Mouse (Mus musculus): ENCODE measurements at regions not wholly inside any gene's neighbourhood (a gene's known extent, or its start where the extent isn't known, plus 50 kb on each side); places are given as distances from the start of the nearest gene placed in this dataset.

DNA sequence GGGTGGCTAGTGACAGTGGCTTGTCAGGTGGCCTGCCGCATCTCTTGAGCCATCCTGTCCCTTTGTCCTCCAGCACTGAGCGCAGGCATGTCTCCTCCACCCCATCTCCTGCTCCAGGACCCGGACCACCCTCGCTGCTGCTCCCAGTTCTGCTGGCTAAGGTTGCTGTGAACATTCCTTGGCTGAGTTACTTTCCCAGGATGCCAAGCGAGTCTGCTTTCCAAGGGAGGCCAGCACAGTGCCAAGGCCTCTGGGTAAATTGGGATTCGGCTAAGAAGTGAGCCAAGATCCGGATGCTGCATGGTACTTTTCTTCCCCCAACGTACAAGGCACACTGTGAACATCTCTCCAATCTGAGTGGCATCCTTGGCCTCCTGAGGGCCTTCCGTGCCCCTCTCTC is 144.3 kb downstream of the Kif26a start:
- no peak for ATAC-seq (ENCODE audit: low read depth)
- H3K9ac ChIP-seq (ENCODE audit: low read length) = no peak overlapping the region
- WGBS = 81% methylated on average over 9 of the region's 9 CpGs

DNA sequence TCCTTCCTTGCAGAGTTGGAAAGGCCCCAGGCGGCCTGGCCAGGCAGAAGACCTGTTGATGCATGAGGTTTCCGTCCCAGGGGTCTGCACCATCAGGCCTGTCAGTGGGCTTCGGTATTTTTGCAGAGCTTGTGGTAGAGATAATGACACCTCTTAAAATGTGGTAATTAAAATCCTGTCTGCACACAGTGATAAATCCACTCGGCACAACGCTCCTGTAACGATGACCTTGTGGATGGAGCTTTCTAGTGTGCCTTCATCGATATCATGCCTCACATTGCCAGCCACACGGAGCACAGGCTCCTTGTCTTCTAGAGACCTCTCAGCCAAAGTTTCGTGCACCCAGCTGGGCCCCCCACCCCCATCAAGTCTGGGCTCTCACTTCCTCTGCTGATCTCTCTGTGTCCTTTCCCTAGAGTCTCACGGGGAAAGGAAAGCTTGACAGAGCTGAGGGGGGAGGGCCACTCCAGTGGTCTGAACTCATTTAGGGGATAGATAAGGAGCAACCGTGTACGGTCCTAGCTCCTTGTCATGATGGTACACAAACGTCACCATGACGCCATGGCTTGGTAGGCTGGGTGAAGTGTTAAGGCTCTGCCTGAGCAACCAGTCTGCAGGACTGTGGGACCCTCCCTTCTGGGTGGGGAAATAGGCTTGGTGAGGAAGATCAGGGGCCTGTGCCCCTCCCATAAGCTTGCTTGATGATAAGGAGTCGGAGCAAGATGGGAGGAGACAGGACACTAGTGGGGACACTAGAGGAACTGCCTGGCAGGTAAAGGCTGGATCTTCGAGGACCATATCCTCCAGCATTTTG is 145.9 kb downstream of the Kif26a start:
- WGBS = 40% methylated on average over 16 of the region's 16 CpGs
- no peak overlapping the region for H3K4me3 ChIP-seq (ENCODE audit: low read length)
- no peak overlapping the region for H3K4me2 ChIP-seq (ENCODE audit: low read depth, low read length)
- ATAC-seq (ENCODE audit: low read depth) = no peak
- H3K9me3 ChIP-seq (ENCODE audit: control insufficient read depth, low read length) = no peaks in the 10 kb centered on the region
- no peak overlapping the region for H3K9ac ChIP-seq (ENCODE audit: low read length)
- H3K27ac ChIP-seq (ENCODE audit: low read length) = no peak overlapping the region
- H3K36me3 ChIP-seq (ENCODE audit: control insufficient read depth, insufficient read depth, low read length) = no peaks in the 10 kb centered on the region
- H3K4me1 ChIP-seq (replicated peaks; ENCODE audit: control insufficient read depth, insufficient read depth, low read length) = no peaks in the 10 kb centered on the region
- no peaks in the 10 kb centered on the region for H3K27me3 ChIP-seq (ENCODE audit: control insufficient read depth, insufficient read depth, low read depth, low read length)

More for the DNA sequence above, 144.3 kb downstream of the Kif26a start:
- Histone ChIP-seq H3K4me2 (ENCODE audit: low read depth, low read length) (no peak overlapping the region), H3K27ac (ENCODE audit: low read length) (no peak overlapping the region), H3K9me3 (ENCODE audit: control insufficient read depth, low read length) (no peaks in the 10 kb centered on the region), H3K36me3 (ENCODE audit: control insufficient read depth, insufficient read depth, low read length) (no peaks in the 10 kb centered on the region), H3K27me3 (ENCODE audit: control insufficient read depth, insufficient read depth, low read depth, low read length) (no peaks in the 10 kb centered on the region), H3K4me1 (replicated peaks; ENCODE audit: control insufficient read depth, insufficient read depth, low read length) (no peaks in the 10 kb centered on the region), H3K4me3 (ENCODE audit: low read length) (no peak overlapping the region)

DNA sequence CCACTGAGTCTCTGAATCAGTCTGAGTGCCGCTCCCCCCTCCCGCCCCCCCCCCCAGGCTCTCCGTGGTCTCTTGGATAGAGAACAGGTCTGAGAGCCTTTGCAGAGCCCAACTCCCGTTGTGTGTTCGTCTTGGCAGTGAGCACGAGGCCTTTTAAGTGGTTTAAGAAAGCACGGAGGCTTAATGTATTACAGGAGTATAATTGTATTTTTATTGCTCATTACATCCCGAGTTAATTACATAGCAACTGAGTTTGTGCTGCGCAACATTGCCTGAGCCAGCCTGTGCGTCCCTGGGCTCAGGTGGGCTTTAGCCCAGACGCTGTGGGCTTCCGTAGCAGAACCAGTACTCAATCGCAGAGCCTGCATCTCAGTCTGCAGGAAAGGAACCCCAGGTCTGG is 147.1 kb downstream of the Kif26a start:
- no peak overlapping the region for H3K4me3 ChIP-seq (ENCODE audit: low read length)
- no peak overlapping the region for H3K4me2 ChIP-seq (ENCODE audit: low read depth, low read length)
- no peaks in the 10 kb centered on the region for H3K36me3 ChIP-seq (ENCODE audit: control insufficient read depth, insufficient read depth, low read length)
- 70% methylated on average over 13 of the region's 13 CpGs for WGBS
- H3K27me3 ChIP-seq (ENCODE audit: control insufficient read depth, insufficient read depth, low read depth, low read length) = no peaks in the 10 kb centered on the region
- H3K9ac ChIP-seq (ENCODE audit: low read length) = no peak overlapping the region
- no peak overlapping the region for H3K27ac ChIP-seq (ENCODE audit: low read length)
- no peak for ATAC-seq (ENCODE audit: low read depth)
- no peaks in the 10 kb centered on the region for H3K4me1 ChIP-seq (replicated peaks; ENCODE audit: control insufficient read depth, insufficient read depth, low read length)
- H3K9me3 ChIP-seq (ENCODE audit: control insufficient read depth, low read length) = no peaks in the 10 kb centered on the region

DNA sequence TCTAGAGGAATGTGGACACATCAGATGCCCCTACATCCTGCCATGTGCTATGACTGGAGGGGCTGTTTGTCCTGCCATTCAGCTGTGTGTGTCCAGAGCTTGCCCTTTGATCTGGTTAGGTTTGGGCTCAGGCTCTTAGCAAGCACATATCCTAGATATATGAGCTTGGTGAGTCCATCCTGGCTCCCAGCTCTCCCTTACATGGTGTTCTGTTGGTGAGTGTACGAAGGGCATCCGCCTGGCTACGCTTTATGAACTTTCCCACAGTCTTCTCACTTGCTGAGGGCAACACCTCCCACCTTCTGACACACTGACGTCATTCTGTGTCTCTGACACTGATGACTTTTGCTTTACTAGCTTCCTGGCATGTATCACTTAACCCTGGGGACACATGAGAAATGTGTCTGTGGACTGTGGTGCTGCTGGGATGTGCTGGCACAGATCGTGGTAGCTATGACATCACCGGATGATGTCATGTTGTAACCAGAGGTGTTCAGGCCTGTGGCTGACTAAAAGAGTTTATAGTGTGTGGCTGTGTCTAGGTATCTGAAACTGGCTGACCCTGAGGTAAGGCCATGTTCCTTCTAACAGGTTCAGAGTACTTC is 149.4 kb downstream of the Kif26a start:
- 75% methylated on average over 6 of the region's 6 CpGs for WGBS
- H3K27me3 ChIP-seq (ENCODE audit: control insufficient read depth, insufficient read depth, low read depth, low read length) = no peaks in the 10 kb centered on the region
- no peak overlapping the region for H3K4me2 ChIP-seq (ENCODE audit: low read depth, low read length)
- ATAC-seq (ENCODE audit: low read depth) = no peak
- no peak overlapping the region for H3K27ac ChIP-seq (ENCODE audit: low read length)
- no peaks in the 10 kb centered on the region for H3K9me3 ChIP-seq (ENCODE audit: control insufficient read depth, low read length)
- no peak overlapping the region for H3K4me3 ChIP-seq (ENCODE audit: low read length)
- no peaks in the 10 kb centered on the region for H3K36me3 ChIP-seq (ENCODE audit: control insufficient read depth, insufficient read depth, low read length)
- no peaks in the 10 kb centered on the region for H3K4me1 ChIP-seq (replicated peaks; ENCODE audit: control insufficient read depth, insufficient read depth, low read length)
- H3K9ac ChIP-seq (ENCODE audit: low read length) = no peak overlapping the region

DNA sequence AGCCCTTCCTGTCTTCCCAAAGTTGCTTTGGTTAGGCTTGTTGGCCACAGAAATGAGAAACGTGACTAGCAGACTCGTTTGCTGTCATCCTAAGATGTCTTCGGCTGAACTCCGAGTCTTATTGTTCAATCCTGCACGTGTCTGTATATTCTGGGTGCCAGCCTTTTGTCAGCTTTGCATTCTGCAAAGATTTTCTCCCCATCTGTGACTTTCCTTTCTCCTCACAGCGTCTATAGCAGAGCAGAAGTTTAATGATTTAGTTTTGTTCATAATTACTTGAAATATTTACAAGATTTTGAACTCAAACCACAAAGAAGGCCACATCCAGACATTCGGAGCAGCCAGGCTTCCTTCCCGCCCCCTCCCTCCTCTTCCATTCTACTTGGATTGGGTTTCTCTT is 152.5 kb downstream of the Kif26a start:
- Histone ChIP-seq H3K9me3 (ENCODE audit: control insufficient read depth, low read length) (no peaks in the 10 kb centered on the region), H3K27me3 (ENCODE audit: control insufficient read depth, insufficient read depth, low read depth, low read length) (no peaks in the 10 kb centered on the region), H3K27ac (ENCODE audit: low read length) (no peak overlapping the region), H3K36me3 (ENCODE audit: control insufficient read depth, insufficient read depth, low read length) (no peaks in the 10 kb centered on the region), H3K4me2 (ENCODE audit: low read depth, low read length) (no peak overlapping the region), H3K9ac (ENCODE audit: low read length) (no peak overlapping the region), H3K4me3 (ENCODE audit: low read length) (no peak overlapping the region), H3K4me1 (replicated peaks; ENCODE audit: control insufficient read depth, insufficient read depth, low read length) (no peaks in the 10 kb centered on the region)
- WGBS = 85% methylated on average over 8 of the region's 8 CpGs
- ATAC-seq (ENCODE audit: low read depth) = no peak

DNA sequence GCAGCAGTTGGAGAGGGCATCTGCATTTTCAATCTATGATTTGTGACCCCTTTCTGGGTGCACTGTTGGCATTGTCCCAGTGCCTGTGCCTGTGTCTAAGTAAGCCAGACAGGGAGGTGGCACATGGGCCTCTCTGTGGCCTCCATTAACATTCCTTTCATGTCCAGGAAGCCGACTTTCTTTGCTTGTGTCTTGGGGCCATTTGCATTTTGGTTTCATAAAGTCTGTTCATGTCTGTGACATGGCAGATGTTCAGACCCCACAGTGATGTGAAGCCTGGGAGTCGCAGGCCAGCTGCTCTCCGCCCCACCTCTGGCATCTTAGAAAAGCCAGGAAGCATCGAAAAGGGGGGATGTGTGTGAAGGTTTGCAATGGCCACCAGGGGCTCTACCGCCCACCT is 153.1 kb downstream of the Kif26a start:
- Histone ChIP-seq H3K27me3 (ENCODE audit: control insufficient read depth, insufficient read depth, low read depth, low read length) (no peaks in the 10 kb centered on the region), H3K36me3 (ENCODE audit: control insufficient read depth, insufficient read depth, low read length) (no peaks in the 10 kb centered on the region), H3K4me2 (ENCODE audit: low read depth, low read length) (no peak overlapping the region), H3K4me3 (ENCODE audit: low read length) (no peak overlapping the region), H3K9ac (ENCODE audit: low read length) (no peak overlapping the region), H3K4me1 (replicated peaks; ENCODE audit: control insufficient read depth, insufficient read depth, low read length) (no peaks in the 10 kb centered on the region), H3K27ac (ENCODE audit: low read length) (no peak overlapping the region), H3K9me3 (ENCODE audit: control insufficient read depth, low read length) (no peaks in the 10 kb centered on the region)
- ATAC-seq (ENCODE audit: low read depth) = no peak
- WGBS = 58% methylated on average over 5 of the region's 5 CpGs

DNA sequence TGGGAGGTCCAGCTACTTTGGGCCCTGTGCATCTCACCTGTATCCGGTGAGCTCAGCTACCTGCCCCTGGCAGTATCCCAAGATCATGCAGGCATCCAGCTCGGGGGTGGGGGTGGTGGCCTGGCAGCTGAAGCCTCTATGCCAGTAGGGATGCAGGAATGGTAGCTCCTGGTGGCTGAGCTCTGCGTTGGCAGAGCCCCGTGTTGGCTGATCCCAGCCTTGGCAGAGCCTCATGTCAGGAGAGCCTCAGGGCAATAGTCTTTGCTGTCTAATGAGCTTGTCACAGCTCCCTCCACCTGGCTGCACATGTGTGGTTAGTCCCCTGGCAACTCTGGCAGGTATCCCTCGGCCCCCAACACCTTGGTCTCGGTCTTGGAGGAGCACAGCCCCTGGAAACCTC is 153.6 kb downstream of the Kif26a start:
- no peak for ATAC-seq (ENCODE audit: low read depth)
- H3K9ac ChIP-seq (ENCODE audit: low read length) = no peak overlapping the region
- no peaks in the 10 kb centered on the region for H3K9me3 ChIP-seq (ENCODE audit: control insufficient read depth, low read length)
- H3K27me3 ChIP-seq (ENCODE audit: control insufficient read depth, insufficient read depth, low read depth, low read length) = no peaks in the 10 kb centered on the region
- H3K4me1 ChIP-seq (replicated peaks; ENCODE audit: control insufficient read depth, insufficient read depth, low read length) = no peaks in the 10 kb centered on the region
- no peaks in the 10 kb centered on the region for H3K36me3 ChIP-seq (ENCODE audit: control insufficient read depth, insufficient read depth, low read length)
- no peak overlapping the region for H3K4me3 ChIP-seq (ENCODE audit: low read length)
- H3K4me2 ChIP-seq (ENCODE audit: low read depth, low read length) = no peak overlapping the region
- H3K27ac ChIP-seq (ENCODE audit: low read length) = no peak overlapping the region
- WGBS = 69% methylated on average over 6 of the region's 6 CpGs

DNA sequence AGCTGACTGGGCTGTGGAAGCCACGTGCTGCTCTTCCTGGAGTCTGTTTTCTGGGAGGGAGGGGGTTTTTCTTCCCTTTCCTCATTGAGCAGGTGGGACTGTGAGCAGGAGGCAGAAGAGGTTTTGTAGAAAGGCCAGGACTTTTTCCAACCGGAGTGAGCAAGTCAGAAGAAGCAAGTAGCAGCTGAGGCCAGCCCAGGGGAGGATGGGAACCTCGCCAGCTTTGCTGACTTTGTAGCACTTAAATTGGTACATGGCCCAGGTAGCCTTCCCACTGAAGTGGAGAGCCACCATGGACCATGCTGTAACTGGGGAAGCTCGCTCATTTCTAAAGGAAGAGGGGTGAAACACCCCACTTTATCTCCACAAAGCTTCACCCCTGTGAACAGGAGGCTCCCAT is 154.1 kb downstream of the Kif26a start:
- no peak overlapping the region for H3K9ac ChIP-seq (ENCODE audit: low read length)
- H3K4me1 ChIP-seq (replicated peaks; ENCODE audit: control insufficient read depth, insufficient read depth, low read length) = no peaks in the 10 kb centered on the region
- no peak for ATAC-seq (ENCODE audit: low read depth)
- no peak overlapping the region for H3K4me3 ChIP-seq (ENCODE audit: low read length)
- no peaks in the 10 kb centered on the region for H3K36me3 ChIP-seq (ENCODE audit: control insufficient read depth, insufficient read depth, low read length)
- H3K9me3 ChIP-seq (ENCODE audit: control insufficient read depth, low read length) = no peaks in the 10 kb centered on the region
- no peak overlapping the region for H3K27ac ChIP-seq (ENCODE audit: low read length)
- H3K27me3 ChIP-seq (ENCODE audit: control insufficient read depth, insufficient read depth, low read depth, low read length) = no peaks in the 10 kb centered on the region
- H3K4me2 ChIP-seq (ENCODE audit: low read depth, low read length) = no peak overlapping the region
- 62% methylated on average over 4 of the region's 4 CpGs for WGBS

DNA sequence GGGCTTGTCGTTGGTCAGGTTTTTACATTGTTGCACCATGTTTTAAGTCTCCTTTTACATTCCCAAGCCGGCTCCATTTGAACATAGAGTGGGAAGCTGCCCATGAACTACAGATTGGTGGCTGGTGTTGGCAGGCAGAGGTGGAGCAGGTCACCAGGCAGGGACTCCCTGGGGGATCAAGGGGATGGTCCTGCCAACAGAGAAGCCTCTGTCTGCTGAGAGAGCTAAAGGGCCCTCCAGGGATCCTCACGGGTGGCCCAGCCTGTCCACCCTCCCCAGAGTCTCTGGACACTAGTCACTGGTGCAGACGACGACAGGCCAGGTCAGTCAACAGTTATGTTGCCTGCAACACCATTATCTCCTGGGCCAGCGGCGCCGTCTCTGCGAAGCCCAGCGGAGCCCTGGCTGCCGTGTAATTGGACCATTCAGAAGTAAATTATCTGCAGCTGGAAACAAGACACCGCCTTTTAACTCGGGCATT is 155.4 kb downstream of the Kif26a start:
- no peak overlapping the region for H3K4me2 ChIP-seq (ENCODE audit: low read depth, low read length)
- WGBS = 21% methylated on average over 13 of the region's 13 CpGs
- no peak for ATAC-seq (ENCODE audit: low read depth)

More for the DNA sequence above, 155.4 kb downstream of the Kif26a start:
- H3K4me1 ChIP-seq (replicated peaks; ENCODE audit: control insufficient read depth, insufficient read depth, low read length) = no peaks in the 10 kb centered on the region
- H3K27ac ChIP-seq (ENCODE audit: low read length) = no peak overlapping the region
- no peaks in the 10 kb centered on the region for H3K27me3 ChIP-seq (ENCODE audit: control insufficient read depth, insufficient read depth, low read depth, low read length)
- H3K9ac ChIP-seq (ENCODE audit: low read length) = no peak overlapping the region
- H3K4me3 ChIP-seq (ENCODE audit: low read length) = no peak overlapping the region
- no peaks in the 10 kb centered on the region for H3K36me3 ChIP-seq (ENCODE audit: control insufficient read depth, insufficient read depth, low read length)
- H3K9me3 ChIP-seq (ENCODE audit: control insufficient read depth, low read length) = no peaks in the 10 kb centered on the region

Data from lung, embryonic 16.5 days (tissue).